Mouse (Mus musculus): ENCODE results near the gene Kif26b.

The Kif26b gene

DNA sequence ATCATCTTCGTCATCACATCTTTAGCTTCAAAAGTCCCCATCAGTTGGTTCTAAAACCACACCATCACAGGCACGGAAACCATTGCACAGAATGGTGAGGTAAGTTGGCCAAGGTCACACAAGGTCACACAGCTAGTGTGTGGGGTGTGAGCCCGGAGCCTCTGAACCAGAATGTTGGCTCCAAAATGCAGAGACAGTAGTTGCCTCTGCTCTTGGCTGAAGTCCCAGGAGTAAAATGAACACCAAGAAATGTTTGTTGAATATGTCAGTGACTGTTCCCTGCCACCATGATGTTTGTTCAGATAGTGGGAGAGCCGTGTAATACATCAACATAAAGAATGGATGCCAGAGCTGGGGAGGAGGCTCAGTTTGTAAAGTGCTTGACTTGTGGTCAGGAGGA is 193.9 kb downstream of the Kif26b start:
- DNase-seq (ENCODE audit: low spot score), result no peak

DNA sequence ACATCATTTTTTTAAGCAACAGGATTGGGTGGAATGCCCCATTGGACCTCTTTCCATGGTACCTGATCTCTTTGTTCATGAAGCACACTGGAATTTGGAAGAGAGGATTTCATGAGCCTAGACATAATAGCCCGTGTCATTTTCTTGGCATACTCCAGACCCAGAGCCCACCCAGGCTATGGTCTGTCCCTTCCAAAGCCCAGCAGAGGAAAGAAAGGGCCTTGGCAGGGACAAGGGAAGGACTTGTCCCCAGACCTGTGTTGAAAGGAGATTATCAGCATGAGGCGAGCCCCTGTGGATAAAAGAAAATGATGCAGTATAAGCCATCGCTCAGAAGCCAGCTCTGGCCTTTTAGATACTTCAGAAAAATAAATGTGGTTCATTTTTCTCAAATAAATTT is 196.6 kb downstream of the Kif26b start:
- DNase-seq (ENCODE audit: low spot score), result no peak

GRCm38 (mm10) chr1:178728256-178728655 is 199.3 kb downstream of the Kif26b start:
- no peak for DNase-seq (ENCODE audit: low spot score)

- no peak for DNase-seq (ENCODE audit: low spot score)
Measured at GRCm38 (mm10) chr1:178730271-178730670, 201.3 kb downstream of the Kif26b start.

DNA sequence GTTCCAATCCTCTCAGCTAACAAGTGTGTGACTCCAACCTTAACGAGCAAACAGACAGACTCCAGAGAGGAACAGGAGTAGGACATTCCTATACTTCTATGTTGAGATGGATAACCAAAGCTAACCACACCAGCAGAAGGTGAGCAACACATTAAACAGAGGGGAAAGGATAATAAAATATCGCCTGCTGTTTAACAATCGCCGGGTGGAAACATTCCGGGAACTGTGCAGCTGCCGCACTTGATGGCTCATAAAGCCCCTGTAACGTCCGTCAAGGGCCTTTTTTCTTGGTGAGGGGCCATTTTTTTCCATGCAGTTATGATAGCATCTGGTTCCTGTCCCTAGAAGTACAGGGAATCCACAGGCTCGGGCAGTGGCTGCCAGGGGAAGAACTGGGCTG is 204.1 kb downstream of the Kif26b start:
- DNase-seq (ENCODE audit: low spot score), result no peak

GRCm38 (mm10) chr1:178734576-178734975 is 205.7 kb downstream of the Kif26b start:
- DNase-seq (ENCODE audit: low spot score), result no peak

- no peak for DNase-seq (ENCODE audit: low spot score)
Measured at GRCm38 (mm10) chr1:178736931-178737330, 208.0 kb downstream of the Kif26b start.

DNA sequence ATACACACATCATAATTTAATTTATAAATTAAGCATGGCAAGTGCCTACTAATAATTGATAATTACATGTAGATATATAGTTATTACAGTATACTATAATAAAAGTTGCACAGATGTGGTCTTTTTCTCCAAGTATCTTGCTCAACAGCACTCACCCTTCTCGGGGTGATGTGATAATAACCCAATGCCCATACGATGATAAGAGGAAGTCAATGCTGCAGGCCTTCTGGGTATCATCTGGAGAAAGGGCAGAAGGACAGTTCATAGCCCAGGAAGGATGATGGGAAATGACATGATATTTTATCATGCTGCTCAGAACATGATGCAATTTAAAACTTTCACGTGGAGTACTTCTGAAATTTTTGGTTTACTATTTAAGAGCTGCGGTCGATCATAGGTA is 214.9 kb downstream of the Kif26b start:
- DNase-seq (ENCODE audit: low spot score), result no peak

DNA sequence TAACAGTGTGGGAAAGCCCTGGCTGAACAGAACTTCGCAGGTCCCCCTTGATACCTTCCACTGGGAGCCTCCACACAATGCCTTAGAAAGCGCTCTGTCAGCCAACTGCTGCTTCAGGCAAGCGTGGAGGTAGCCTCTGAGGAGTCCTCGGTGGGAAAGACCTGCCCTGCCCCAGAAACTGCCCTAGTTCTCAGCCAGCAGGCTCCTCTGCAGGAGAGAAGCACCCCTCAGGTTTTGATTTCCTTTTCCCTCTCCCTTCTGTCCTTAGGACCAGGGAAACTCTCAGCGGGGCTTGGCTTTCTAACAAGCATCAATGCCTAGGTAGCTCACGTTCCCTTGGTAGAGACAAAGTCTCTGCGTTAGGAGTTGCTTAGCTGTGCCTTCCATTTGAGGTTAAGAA is 215.6 kb downstream of the Kif26b start:
- peak; percentile 24 for DNase-seq (ENCODE audit: low spot score)

- peak; percentile 35 for DNase-seq (ENCODE audit: low spot score)
Measured at GRCm38 (mm10) chr1:178744961-178745360, 216.0 kb downstream of the Kif26b start.

DNA sequence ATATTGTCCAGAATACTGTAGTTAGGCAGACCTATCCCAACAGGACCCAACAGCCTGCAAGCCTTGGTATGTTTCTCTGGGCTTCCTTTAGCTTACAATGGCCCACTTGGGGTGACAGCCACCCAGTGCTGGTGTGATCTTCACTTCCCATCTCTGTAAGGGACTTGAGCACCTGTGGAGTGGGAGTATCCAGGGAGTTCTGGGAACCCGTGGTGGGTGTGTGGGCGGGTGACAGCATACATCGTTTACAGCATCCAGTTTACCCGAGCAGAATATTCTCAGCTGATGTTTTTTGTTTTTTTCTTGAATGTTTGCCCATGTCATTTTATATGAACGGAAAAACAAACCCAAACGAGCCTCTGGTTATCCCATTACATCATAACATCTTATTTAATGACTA is 216.5 kb downstream of the Kif26b start:
- DNase-seq (ENCODE audit: low spot score), result no peak

GRCm38 (mm10) chr1:178747279-178748221 is 218.6 kb downstream of the Kif26b start:
- no peak for DNase-seq (ENCODE audit: low spot score)

GRCm38 (mm10) chr1:178748222-178748600 is 219.3 kb downstream of the Kif26b start:
- no peak for DNase-seq (ENCODE audit: low spot score)

DNA sequence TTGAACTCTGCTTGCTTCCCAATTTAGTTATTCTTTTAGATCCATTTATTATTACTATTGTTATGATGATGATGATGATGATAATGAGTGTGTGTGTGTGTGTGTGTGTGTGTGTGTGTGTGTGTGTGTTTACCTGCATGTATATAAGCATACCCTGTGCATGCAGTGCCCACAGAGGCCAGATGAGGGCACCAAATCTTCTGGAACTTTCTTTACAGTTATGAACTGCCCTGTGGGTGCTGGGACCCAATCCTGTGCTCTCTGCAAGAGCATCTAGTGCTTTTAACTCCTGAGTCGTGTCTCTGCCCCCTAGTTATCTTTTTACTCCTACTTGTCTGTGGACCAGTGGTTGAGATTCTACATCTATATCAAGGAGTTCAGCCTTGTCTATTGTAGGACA is 219.7 kb downstream of the Kif26b start:
- DNase-seq (ENCODE audit: low spot score), result no peak

DNA sequence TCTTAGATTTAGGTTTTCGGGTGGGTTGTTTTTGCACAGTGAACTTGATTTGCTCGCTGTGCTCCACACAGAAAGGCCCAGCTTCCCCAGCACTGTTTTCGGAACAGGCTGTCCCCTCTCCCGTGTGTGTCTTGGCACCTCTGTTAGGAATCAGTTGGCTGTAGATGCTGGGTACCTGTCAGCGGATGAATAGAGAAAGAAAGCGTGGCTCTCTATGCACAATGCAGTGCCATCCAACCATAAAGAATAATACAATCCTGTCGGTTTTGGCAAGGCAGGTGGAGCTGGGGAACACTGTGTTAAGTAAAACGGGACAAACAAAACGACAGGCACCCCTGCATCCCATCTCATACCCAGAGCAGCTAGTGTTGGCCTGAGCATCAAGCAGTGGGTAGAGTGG is 220.9 kb downstream of the Kif26b start:
- DNase-seq (ENCODE audit: low spot score), result no peak

DNA sequence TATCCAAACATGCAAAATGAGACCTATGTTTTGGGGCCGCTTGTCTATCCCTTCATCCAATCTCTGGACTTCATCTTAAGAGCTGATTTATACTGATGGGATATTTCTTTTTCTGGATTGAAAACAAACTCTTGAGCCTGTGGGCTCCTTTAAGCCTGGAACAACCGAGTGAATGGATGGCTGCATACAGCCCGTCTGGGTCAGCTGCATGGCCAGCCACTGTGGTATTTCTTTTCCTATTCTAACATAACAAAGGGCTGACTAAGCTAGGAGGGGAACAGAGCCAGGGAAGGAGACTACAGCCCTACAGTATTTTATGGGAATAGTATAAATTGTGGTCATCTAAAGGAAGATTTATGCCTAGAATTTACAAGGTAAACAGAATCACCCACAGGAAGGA is 229.5 kb downstream of the Kif26b start:
- no peak for DNase-seq (ENCODE audit: low spot score)

DNA sequence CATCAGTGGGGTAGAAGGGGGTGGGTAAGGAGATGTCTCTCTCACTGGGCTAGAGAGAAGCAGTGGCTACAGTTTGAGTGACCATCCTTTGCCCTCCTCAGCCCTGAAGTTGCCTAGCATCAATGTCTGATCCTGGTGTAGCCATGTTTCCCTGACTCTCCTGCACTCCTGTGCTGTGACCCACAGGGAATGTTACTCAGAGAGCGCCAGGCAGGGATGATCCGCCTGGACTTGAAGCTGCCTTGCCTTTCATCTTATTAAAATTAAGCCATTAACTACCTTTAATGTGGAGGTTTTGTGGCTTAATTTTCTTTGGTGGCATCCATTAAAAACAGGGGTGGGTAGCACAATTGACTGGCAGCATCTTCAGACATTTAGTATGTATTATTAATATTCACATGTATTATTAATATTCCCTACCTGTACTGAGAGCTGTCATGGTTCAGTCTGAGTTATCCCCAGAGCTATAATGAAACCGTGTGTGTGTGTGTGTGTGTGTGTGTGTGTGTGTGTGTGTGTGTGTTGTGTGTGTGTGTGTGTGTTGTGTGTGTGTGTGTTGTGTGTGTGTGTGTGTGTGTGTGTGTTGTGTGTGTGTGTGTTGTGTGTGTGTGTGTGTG is 233.3 kb downstream of the Kif26b start:
- no peak for DNase-seq (ENCODE audit: low spot score)

- no peak for DNase-seq (ENCODE audit: low spot score)
Measured at GRCm38 (mm10) chr1:178764914-178765313, 236.0 kb downstream of the Kif26b start.

DNA sequence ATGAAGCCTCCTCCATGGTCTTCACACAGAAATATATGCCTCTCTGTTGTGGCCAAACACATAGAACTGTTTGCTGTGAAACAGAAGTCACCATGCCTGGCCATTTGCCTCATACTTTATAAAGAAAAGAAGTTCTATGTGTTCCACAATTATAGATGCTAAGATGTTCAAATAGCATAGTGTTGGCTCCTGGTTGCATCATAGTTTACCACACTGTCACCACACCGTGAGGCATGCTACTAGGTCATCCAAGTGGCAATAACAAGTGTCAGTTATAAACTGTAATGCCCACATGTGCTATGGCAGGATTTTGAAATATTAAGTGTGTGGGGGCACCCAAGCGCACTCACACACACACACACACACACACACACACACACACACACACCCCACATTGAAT is 236.7 kb downstream of the Kif26b start:
- no peak for DNase-seq (ENCODE audit: low spot score)

DNA sequence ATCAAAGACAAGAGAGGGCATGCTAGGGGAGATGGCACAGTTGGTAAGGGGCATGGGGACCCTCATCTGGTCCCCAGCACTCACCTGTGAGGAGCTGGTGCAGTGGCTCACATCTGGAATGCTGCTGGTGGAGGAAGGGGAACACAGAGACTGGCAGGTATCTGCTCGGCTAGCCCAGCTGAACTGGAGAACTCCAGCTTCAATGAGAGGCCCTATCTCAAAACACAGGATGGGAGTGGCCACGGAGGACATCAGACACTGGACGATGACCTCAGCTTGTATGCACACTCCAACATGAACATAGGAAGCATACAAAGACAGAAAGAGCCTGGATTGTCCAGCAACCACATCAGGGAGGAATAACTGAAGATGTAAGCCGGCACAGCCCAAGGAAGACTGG is 240.1 kb downstream of the Kif26b start:
- DNase-seq (ENCODE audit: low spot score), result no peak

DNA sequence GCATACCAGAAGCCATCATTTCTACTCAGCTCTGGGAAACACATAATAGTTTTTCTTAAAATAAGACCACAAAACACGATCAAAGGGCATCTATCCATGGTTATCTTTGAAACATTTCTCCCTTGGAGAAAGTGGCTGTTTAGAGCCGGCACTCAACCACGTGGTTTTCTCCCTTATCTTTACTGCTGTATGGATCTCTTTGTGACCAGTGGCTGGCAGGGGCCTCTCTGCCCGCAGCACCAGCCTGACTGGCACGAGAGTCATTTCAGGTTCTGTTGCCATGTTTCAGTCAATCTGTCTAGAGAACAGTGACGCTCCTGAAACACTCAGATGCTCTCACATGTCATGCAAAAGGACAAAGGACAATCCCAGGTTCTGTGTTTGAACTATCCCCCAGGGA is 241.1 kb downstream of the Kif26b start:
- no peak for DNase-seq (ENCODE audit: low spot score)

DNA sequence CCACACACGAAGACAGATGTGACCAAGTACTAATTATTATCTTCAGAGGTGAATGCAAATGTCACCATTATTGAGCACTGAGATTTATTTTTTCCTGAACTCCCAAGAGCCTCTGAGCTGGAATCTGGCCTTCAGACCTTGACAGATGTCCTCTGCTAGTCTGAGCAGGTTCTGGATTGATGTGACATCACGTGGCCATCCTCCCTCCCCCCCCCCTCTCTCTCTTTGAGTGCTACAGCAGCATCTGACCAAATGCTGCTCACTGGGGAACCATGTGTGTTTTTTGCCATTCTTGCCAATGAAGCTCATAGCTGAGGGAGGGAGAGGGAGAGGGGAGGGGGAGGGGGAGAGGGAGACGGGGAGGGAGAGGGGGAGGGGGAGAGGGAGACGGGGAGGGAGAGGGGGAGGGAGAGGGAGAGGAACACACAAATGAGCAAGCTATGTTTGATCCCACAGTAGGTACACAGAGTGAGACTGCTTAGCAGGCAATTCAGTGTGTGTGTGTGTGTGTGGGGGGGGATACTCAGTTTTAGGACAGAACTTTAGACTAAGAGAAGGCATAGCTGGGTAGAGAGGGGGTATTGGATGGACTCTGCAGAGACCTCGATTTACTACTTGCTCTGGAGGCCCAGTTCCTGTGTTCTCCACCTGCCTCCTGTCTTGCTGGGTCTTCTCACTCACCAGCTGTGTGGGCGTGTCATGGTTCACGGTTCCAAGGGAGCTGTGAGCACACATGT is 241.9 kb downstream of the Kif26b start:
- DNase-seq (ENCODE audit: low spot score), result no peak

GRCm38 (mm10) chr1:178779742-178780141 is 250.8 kb downstream of the Kif26b start:
- no peak for DNase-seq (ENCODE audit: low spot score)

Measured in retina, embryonic 14.5 days (tissue).